Mouse (Mus musculus): ENCODE data around the gene Rere. TPM values are rescaled to one million over a fixed set of nuclear protein-coding genes. Genes with fewer than 3 reads are reported as not detected.
"Not testable (repeated sequence)": the region's sequence is repeated elsewhere in the genome, so short reads cannot be mapped to it uniquely, and the experiment has no call there.

Gene Rere
- total RNA-seq, 2 experiments from 2014 or later, result 150 to 160 TPM

DNA sequence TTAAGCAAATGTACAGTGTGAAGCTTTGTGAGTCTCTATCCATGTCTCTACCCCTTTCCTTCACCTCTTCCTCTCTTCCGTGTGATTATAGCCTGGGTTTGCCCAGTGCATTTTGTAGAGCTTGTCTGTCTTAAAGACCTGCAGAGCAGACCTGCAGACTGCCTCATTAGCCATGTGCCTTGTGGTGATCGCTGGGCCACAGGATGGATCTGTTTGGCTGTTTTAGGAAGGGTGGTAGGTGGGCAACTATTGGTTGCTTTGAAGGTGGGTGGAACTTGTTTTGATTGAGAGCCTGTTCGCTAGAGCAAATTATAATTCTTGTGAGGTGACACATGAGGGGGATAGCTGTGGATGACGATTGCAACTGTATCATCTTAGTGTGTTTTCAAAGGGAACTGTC, 207.3 kb downstream of the Rere start:
- DNase-seq (ENCODE audit: low spot score in 2 of 2), result no peak

DNA sequence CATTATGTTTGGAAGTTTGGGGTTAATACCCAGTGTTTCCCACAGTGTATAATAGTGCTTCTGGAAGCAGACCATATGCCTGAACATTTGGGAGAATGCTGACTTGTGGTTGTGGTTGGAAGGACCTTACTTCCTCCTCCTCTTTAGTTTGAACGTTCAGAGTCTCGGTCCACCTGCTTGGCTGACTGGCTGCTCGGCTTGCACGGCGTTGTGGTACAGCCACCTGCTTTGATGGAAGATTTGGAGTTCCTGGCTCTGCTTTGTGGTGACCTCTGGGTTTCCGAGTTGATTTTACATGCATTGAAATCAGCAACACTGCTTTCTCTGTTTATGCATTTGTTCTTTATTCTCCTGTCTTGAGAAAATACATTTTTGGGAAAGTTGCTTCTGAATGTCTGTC, 208.6 kb downstream of the Rere start:
- DNase-seq (ENCODE audit: low spot score in 2 of 2), result no peak

DNA sequence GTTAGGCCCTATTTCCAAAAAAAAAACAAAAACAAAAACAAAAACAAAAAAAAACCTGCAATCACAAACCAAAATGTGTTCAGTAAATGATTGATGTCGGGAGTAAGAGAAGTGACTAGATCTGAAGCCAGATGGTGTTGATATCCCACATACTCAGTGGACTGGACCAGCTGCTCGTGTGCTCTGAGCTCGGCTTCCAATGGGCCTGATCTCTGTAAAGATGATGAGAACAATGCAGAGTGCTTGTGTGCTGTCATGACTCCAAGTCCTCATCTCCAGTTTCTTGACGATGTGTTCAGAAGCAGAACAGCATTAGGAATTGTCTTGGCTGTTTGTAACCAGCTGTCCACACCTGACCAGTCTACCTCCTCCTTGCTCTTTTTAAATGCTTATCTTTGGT, 210.3 kb downstream of the Rere start:
- no peak for DNase-seq (ENCODE audit: low spot score in 2 of 2)

DNA sequence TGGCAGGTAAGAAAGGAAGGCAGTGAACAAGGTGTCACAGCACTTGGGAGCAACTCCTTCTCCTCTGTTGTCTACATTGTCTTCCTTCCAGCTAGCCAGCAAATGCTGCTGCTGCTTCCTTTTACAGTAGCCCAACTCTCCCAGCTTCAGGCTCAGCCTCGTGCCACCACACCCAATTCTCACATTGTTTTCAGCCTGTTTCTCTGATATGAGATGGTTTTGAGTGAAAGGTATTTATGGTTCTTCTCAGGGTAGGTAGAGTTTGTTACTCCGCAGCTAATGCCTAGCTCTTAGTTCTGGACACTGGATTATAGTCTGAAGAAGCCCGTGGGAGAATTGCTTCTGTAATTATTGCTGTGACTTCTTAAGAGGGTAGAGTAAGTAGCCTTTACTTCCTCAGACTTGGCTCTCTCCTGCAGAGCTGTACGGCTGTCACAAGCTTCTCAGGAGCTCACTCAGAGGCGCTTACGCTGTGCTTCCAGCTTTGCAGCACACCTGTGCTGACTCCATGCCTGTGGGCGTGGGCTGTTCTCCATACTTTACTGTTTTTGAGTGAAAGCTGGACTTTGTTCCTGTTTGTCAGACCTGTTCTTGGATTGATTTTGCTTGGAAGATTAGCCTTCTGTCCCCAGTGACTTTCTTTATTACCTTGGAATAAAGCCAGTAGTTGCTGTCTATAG, 212.0 kb downstream of the Rere start:
- DNase-seq (ENCODE audit: low spot score in 2 of 2), result no peak

DNA sequence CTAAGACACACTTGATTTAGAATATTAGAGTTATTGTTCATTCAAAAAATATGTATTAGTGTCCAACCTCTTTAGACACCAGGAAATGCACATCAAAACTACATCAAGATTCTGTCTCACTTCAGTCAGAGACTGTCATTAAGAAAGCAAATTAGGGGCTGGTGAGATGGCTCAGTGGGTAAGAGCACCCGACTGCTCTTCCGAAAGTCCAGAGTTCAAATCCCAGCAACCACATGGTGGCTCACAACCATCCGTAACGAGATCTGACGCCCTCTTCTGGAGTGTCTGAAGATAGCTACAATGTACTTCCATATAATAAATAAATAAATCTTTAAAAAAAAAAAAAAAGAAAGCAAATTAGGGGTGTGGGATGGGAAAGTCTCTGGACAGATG, 212.5 kb downstream of the Rere start:
- DNase-seq (ENCODE audit: low spot score in 2 of 2), result not testable (repeated sequence)

DNA sequence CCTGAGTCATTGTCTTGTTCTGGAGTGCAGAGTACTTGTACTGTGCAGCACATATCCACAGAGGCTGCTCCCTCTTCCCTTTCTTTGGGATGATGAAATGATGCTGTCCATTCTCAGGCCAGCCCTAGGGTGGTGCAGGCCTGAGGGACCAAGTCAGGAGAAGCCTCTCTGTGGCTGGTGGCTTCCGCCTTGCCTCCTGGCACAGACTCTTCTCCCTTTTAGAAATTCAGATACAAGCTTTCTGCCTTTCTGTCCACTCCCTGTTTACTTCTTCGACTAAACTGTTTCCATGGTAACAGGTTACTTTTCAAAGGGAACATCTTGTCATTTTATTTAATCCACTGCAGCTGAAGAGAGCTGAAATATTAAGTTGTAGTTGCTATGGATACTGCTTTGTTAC, 214.1 kb downstream of the Rere start:
- DNase-seq (ENCODE audit: low spot score in 2 of 2), result no peak

DNA sequence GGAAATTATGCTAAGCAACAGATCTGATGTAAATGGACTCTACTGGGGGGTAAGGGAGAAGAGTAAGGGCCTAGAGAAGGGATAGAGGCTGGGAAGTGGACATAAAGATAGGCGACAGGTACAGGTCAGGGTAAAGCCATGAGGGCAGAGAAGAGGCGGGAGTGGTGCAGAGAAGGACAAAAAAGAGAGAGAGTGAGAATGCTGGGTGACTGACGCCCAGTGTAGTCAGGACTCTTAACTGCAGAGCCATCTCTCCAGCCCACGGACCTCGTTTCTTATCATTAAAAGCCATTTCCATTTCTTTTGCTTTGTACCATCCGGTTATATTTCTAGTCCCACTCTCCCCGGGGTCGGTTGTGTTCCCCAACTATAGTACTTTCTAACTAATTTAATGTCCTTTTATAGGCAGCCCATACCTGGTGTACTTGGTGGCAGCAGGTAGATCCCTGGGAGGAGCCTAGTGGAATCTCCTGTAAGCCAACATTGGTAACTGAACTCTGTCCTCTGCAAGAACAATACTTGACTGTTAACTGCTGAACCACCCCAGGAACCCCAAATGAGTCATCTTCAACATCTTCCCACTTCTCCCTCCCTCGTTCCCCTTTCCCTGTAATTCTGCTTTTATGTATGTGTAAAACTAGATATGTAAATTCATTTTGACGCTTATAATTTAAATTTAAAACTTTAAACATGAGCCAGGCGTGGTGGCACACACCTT, 223.0 kb downstream of the Rere start:
- DNase-seq (ENCODE audit: low spot score in 2 of 2), result no peak

DNA sequence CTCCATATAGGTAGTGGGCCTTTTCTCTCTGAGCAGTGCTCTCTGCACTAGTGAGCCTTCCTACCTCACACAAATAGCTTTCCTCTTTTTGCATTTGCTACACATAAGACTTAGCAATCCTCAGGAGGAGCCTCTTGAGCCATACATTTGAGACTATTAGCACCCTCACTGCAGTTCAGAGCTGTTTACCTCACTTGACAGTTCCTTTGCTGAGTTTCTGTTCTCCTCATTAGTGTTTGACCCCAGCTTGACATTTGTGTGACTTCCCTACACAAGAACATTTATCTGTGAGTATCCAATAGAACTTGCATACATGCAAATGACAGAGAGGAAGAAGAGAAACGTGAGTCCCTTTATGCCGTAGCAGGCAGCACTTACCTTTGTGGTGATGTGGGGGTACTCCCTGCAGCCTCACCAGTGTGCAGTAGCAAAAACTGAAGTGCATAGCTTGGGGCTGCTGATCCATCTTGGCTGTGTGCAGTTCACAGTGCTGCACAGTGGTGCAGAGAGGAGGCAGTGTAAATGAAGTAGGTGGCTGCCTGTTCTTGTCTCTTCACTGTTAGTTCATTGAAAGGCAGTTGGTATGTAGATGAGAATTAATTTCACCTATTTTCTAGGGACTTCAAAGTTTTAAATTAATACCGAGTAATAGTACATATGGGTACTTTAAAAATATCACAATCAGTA, 227.7 kb downstream of the Rere start:
- no peak for DNase-seq (ENCODE audit: low spot score in 2 of 2)

DNA sequence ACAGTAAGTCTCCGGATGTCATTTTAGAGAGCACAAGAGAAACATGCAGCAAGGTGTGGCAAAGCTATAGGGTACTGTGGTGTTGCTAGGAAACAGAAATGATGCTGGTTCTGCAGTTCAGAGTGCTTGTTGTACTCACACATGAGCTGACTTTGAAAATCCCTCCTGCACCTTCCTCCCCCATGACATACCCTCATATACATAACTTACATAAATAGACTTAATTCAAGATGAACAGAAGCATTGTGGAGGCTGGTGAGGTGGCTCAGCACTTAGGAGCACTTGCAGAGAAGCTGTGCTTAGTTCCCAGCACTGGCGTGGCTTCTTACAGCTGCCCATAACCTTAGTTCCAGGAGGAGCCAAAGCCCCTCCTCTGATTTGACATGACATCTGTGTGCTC, 228.6 kb downstream of the Rere start:
- no peak for DNase-seq (ENCODE audit: low spot score in 2 of 2)

DNA sequence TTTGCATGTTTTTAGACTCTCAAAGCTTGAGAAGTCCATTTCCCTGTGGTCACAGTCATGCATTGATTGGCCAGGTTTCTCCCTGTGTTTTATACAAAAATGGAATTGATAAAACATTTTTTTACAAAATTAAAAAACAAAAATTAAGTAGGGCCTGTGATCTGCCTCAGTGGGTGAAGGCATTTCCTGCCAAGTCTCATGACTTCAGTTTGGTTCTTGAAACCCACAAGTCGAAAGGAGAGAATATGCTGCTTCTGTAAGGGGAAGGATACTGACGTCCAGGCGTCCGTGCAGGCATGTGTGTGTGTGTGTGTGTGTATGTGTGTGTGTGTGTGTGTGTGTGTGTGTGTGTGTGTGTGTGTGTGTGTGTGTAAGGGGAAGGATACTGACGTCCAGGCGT, 231.9 kb downstream of the Rere start:
- DNase-seq (ENCODE audit: low spot score in 2 of 2), result not testable (repeated sequence)

DNA sequence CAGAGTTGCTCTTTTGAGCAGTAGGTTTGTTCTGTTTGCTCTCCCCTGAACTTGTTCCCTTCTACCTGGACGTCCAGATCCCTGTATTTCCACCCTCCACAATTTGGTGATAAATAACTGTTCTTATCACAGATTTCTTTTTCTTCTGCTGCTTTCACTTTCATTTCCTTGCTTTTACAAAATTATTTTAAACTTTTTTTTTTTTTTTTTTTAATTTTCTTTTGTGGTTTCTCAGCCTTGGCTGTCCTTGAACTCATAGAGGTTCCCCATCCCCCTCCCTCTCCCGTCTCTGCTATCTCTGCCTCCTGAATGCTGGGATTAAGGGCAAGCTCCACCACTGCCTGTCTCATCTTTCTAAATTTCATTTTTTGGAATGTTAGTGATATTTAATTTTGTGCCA, 234.8 kb downstream of the Rere start:
- no peak for DNase-seq (ENCODE audit: low spot score in 2 of 2)

DNA sequence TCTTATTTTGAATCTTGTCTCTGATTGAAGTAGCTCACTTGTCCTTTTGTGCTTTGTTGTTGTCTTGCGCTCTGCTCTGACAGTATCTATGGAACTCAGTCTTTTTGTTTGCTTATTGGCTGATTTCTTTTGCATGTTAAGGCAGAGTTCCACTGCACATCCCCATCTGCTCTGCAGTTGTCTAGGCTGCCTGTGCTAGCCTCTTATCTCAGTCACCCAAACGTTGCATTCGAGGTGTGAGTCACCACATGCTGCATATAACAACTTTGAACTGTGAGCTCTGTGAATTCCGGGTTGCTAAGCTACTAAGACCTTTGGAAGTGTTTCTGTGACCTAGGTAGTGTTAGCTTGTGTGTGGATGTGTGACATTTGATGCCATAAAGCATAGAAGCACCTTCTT, 235.9 kb downstream of the Rere start:
- no peak for DNase-seq (ENCODE audit: low spot score in 2 of 2)

DNA sequence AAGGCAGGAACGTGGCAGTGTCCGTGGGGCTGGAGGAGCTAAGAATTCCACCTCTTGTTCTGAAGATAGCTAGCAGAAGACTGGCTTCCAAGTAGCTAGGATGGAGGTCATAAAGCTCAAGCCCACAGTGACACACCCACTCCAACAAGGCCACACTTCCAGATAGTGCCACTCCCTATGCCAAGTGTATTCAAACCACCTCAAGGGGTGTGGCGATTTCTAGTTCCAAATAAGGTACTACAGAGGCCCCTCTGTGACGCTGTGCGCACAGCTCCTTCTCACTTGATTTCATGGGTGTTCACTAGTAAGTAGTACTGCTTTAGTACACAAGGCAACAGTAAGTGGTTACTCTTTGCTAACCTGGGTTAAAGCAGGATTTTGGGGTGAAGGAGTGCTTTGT, 237.4 kb downstream of the Rere start:
- DNase-seq (ENCODE audit: low spot score in 2 of 2), result no peak

DNA sequence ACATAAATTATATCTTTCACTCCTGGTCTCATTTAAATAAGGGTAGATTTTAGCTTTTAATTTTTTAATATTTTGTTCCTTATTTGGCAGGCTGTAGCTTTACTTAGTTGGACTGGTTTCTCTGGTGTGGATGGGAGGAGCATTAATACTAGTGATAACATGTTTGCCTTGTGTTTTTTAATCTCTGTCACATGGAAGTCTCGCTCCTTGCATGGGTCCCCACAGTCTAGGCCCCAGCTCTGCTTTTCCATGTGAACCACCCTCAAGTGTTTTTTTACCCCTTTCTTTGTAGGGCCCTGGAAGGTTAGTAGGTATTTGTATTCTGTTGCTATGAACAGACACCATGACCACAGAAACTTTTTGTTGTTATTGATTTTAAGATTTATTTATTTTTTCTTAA, 238.6 kb downstream of the Rere start:
- no peak for DNase-seq (ENCODE audit: low spot score in 2 of 2)

DNA sequence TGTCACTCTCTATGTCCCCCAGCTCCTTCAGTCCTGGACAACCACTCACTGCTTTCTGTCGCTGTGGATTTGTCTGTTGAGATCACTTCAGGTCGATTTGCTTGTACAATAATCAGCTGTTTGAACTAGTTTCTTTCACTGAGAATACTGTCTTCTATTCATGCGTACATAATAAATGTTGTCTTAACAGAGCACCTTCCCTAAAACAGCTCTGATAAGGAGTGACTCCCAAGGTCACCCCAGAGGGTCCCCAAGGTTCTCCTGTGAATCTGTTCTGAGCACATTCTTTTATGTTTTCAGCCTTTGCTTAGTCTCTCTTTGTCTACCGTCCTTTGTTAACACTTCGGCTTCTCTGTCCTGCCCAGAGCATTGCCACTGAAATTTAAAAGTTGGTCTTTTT, 241.0 kb downstream of the Rere start:
- no peak for DNase-seq (ENCODE audit: low spot score in 2 of 2)

DNA sequence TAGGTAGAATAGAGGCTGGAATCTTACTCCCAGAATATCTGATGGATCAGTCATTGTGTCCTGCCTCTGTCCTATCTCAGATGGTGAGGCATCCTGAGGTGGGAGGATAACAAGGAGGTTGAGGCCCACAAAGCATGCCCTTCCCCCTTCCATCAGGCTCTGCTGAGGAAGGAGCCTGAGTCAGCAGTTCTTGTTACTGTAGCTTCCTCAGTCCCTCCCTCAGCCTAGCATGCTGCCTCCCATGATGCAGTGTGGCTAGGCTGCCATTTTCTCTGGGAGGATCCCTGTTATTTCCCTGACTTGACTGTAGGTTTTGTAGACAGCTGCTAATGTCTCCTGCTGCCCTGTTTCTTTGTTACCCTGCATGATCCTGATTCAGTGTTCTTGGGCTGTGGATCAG, 241.9 kb downstream of the Rere start:
- no peak for DNase-seq (ENCODE audit: low spot score in 2 of 2)

DNA sequence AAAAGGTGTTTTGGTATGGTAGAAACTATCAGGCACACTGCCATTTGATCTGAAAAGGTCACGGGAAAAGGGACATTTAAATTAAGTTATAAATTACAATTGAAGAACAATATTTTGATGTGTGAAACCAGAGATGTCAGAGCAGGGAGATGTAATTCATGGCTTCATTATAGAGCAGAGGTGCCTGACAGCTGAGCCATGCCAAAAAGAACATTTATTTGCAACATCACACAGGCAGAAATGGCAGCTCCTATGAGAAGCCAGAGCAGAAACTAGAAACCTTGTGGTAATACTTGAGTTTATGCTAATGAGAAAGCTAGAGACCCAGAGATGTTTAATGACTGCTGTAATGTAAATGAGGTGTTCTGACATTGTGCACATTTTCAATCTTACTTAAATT, 244.8 kb downstream of the Rere start:
- DNase-seq (ENCODE audit: low spot score in 2 of 2), result no peak

DNA sequence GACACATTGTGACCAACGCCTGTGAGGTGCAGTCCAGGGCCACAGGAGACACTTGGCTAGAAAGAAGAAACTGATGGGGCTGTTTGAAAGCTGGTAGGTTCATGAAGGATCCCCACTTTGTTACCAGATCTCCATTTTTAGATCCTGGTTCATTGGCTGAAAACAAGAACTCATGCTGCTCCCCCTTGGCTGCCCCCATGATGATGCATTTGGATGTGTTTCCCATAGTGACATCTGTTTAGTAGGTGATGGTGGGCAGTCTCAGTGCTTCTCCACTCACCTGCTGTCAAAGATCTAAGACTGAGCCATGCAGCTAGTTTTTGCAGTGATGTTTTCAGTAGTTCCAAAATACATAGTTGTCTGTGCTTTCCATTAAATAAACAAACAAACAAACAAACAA, 247.0 kb downstream of the Rere start:
- no peak for DNase-seq (ENCODE audit: low spot score in 2 of 2)

DNA sequence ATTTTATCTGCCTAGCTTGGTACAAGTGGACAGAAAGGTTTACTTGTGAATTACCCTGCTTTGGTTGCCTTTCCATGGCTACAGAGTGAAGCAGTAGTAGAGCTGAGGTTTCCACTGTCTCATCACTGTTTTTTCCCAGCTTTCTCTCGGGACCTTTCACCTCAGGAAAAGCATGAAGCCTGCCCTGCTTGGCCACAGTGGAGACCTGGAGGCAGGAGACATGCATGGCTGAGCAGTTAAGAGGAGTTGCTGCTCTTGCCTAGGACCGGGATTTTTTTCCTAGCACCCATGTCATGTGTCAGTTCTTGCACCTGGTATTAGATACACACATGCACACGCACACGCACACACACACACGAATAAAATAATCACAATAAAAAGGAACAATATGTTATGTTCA, 247.4 kb downstream of the Rere start:
- DNase-seq (ENCODE audit: low spot score in 2 of 2), result no peak

DNA sequence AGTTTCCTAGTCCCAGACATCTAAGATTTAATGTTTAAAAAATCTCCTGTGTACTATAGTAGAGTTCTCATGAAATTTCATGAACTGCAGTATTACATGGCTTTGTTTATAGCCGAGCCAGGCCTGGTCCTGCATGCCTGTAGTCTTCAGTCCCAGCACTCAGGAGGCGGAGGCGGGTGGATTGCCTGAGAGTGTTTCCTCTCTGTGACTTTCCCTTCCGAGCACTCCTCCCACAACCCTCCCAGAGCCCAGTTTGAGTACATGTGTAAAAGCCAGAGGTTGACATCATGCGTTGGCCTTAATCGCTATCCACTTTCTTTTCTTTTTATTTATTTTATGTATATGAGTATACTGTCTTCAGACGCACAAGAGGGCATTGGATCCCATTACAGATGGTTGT, 250.4 kb downstream of the Rere start:
- no peak for DNase-seq (ENCODE audit: low spot score in 2 of 2)

DNA sequence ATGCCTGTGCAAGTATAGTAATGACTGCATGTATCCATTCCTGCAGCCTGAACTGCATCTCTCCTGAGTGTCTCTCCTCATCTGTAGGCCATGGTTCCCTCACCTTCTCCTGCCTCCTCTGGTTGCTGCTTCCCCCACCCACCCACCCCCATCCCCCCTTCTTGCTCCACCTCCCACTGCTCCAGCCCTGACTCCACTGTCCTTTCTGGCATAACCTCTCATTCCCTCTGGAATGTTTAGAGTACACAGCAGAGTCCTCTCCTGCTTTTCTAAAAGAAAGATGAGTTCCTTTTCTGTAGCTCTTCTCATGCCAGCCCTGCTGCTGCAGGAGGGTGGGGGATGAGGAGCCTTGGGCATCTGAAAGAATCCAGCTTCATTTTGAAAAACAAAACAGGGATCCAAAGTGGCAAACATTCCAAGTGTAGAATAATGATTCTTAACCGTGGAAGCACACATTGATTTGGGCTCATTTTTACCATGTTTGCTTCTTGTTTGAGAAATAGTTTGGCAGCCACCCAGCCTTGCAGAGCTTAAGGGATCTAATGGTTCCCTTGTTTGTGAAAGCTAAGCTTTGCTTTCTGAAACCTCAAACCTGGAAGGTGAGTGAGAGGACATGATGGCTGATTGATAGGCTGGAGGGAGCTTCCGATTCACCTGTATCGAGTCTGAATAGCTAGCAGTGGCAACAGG, 255.5 kb downstream of the Rere start:
- no peak for DNase-seq (ENCODE audit: low spot score in 2 of 2)

DNA sequence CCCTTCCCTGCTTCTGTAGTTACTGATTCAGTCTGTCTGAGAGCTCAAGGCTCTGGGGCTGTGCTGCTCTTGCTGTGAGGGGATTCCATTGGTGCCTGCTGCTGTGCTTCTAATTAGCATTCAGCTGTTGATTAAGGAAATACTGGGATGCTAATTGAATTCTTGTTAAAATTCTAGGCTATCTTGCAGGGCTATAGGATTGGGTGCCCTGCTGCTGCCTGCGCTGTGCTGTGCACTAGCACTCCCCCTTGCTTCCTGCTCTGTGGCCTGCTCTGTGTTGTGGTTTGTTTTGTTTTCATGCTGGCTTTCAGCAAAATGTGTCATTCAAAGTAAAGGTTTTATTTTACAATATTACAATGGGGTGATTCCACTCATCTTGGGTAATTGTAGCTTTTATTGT, 258.4 kb downstream of the Rere start:
- no peak for DNase-seq (ENCODE audit: low spot score in 2 of 2)

Data from adrenal gland, postnatal 4 days (tissue).